Mouse (Mus musculus): ENCODE measurements around the gene Hist1h2bj.

Hist1h2bj gene

GRCm38 (mm10) chr13:22042568-22043502, at the start of gene Hist1h2bj, which contains the start of gene Hist1h2ag:
Gene Hist1h2bj (plus strand): TSS chr13:22043214.
Gene Hist1h2ag (minus strand): TSS chr13:22042944.
- peak; percentile 95 for DNase-seq (ENCODE audit: low read depth, low spot score)

DNA sequence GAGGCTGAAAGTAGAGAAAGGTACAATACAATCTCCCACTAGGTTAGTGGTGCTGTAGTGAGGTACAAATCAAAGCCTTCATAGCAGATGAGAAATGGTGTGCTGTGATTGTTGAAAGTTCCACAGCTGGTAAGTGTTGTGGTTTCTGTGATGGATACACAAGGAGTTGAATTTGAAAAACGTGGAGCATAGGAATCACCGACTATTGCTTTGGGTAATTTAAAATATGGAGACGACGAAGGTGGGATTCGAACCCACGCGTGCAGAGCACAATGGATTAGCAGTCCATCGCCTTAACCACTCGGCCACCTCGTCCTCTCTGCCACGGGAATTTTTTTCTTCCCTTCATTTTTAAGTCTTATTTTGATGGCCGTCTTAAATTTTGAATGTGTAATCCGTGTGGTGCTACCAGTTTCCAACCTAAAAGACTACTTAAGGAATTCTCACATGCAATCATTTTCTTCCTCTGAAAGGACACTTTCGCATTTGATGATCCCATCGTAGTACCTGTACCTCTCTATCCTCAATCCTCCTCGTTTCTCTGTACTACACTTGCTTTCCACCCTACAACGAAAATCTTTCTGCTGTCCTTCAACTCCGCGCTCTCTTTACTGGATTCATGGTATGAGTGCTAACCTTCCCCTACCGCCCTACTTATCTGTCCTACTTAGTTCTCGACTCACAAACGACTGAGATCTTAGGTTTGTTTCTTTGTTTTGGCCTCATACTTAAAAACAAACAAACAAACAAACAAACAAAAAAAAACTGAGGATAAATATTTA, 48.9 kb upstream of the Hist1h2bj start:
- no peak for DNase-seq (ENCODE audit: low read depth, low spot score)

GRCm38 (mm10) chr13:21994896-21995295, 48.1 kb upstream of the Hist1h2bj start:
- no peak for DNase-seq (ENCODE audit: low read depth, low spot score)

DNA sequence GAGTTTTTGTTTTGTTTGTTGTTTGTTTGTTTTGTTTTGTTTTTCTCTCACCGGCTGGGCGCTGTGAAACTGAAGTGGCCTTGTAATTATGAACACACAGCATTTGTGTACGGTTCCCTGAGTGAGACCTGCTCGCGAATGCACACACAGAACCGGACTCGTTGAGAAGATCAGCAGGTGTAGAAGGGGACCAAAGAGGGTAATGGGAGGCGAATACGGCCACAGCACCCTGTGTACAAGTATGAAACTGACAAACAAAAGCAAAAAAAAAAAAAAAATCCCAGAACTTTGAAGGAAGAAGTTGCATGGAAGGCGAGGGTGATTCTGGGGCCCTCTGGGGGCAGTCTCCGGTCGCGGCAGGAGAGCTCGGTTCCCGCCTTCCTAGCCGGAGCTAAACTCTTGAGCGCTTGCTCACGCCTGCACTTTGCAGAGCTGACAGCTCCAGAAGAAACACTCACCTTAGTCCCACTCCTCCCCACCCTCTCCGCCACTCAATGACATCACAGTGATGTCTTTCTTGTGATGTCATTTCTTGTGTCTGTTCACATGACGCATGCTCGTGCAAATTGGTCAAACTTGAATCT, 47.6 kb upstream of the Hist1h2bj start:
- DNase-seq (ENCODE audit: low read depth, low spot score), result no peak

DNA sequence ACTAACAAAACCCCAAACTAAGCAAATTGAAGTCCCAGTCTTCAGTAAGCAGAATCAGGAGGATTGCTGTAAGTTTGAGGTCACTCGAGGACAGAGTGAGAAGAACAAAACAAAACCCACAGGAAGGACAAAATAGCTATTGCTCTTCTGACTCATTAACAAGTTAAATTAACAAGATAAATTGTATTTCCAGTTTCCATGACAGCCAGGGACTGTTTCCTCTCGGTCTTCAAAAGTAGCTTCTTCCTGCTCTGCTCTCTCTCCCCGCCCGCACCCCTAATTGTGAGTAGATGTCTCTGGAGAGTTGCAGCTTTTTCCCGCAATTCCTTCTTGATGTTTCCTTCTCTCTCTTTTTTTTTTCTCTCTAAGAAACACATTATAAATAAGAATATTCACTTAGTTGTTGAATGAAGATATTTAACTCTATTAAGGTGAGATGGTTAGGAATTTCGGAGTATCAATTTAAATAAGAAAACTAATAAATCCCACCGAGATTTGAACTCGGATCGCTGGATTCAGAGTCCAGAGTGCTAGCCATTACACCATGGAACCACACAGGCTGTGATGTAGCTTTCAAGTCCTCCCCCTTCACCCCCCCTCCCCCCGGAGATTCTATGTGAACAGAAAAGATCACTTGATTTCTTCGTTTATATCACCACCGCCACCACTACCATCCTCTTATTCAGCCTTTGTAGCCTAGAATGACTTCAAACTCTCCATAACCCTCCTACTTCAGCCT, 46.7 kb upstream of the Hist1h2bj start:
- no peak for DNase-seq (ENCODE audit: low read depth, low spot score)

DNA sequence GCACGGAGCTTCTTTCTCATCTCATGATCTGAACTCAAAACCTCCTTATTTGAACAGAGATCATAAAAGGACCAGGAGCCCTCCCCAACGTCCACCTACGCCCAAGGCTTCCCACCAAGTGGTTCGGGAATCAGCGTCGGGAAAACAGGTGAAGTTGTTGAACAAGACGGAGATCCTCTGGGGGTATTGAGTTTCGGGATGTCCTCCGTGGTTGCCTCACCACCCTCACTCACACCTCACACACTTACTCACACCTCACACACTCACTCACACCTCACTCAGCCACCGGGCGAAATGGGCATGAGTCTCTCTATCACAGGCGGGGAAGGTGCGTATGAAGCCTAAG, 46.2 kb upstream of the Hist1h2bj start:
- no peak for DNase-seq (ENCODE audit: low read depth, low spot score)

- no peak for DNase-seq (ENCODE audit: low read depth, low spot score)
Measured at GRCm38 (mm10) chr13:21997201-21997820, 45.7 kb upstream of the Hist1h2bj start.

GRCm38 (mm10) chr13:21997821-21998220, 45.2 kb upstream of the Hist1h2bj start:
- DNase-seq (ENCODE audit: low read depth, low spot score), result no peak

GRCm38 (mm10) chr13:21998412-21998811, 44.6 kb upstream of the Hist1h2bj start:
- DNase-seq (ENCODE audit: low read depth, low spot score), result no peak

DNA sequence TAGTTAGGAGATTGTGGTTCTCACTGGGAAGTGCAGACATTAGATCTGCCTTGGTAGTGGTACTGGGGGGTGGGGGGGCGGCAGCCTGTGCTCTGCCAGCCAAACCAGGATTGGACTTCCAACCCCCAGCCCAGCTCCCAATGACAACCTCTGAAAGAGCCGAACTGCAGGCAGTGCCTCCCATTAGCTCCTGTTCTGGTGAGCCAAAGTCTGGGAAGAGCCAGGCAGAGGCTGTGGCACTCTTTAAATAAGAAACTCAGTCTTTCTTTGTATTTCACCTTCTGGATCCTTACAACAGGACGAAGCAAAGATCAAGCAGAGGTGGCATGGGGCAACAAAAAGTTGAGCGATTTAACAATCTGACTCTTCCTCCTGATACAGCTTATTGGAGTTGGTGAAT, 43.9 kb upstream of the Hist1h2bj start:
- DNase-seq (ENCODE audit: low read depth, low spot score), result no peak

DNA sequence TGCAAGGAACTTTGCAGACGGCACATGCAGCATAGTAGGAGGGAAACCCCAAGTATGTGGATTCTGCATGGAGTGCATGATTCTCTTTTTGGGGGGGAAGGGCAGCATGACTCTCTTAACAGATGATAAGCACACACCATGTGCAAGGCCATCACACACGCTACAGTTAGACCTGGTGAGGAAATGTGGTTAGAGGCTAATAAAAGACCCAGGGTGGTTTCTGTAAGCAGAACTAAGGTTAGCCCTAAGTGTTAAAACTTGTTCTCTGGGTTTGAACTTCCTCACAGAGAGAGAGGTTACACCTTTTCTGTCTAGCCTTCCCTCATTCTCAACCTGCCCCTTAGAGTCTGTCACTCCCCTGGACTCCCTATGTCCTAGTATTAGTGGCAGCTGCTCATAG, 41.7 kb upstream of the Hist1h2bj start:
- no peak for DNase-seq (ENCODE audit: low read depth, low spot score)

- DNase-seq (ENCODE audit: low read depth, low spot score), result no peak
Measured at GRCm38 (mm10) chr13:22001823-22002222, 41.2 kb upstream of the Hist1h2bj start.

DNA sequence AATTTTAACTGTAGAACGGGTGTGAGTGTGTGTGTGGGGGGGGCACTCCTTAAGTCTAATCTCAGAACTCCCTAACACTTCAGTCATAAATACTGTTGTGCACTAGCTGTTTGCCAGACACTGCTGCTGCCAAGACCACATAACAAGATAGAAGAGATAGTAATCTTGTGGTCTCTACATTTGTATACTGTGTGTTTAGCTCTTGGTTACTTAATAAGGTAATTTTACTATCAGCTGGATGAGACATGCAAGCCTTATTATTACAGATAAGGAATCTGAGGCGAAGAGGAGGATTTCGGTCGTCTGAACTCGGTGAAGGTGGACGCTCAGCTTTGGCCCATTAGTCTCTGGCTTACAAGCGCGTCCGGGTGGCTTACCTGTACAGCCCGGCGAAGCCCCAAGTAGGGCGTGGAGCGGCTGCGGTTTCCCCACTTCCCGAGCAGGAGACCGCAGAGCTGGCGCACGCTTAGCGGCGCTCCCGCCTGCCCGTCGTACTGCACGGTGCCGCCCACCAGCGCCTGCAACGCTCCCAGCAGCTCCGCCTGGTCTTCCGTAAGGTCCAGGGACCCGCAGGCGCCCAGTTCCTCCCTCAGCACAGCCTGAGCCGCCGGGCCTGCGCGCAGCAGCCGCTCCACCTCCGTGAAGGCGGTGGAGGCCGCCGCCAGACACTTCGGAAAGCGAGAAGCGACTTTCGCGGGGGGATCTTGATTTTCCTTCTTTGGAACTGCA, 37.2 kb upstream of the Hist1h2bj start:
- no peak for DNase-seq (ENCODE audit: low read depth, low spot score)

DNA sequence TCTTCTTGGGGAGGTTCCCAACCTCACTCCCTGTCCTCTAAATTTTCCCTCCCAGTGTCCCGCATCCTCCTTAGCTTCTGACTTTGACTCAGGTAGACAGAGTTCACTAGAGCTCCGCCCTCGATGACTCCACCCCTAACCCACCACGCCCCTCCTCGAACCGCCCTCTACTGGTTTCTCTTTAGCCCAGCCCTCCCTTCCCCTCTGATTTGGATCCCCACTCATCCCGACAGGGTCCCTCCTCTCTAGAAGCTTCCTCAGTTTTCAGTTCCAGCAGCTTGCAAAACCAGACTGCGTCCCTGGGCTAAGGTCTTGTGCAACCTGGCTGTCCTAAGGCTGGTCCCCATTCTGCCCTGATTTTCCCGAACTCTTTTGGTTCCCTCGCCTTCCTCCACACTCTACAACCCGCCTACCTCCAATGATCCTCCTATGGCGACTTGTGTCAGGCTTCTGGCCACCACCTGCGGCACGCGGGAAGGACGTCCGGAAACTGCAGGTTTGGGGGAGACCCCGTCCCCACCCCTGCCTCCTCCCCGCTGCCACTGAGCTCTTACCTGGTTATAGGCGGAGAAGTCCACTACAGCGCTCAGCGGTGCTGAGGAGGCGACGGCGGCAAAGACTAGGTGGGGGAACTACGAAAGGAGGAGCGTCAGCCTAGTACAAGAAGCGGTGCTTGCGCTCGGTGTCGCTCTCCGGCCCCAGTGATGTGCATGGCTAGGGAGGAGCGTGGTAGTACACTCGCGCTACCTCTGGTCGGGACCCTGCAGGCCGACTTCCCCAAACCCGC, 36.5 kb upstream of the Hist1h2bj start:
- no peak for DNase-seq (ENCODE audit: low read depth, low spot score)

- DNase-seq (ENCODE audit: low read depth, low spot score), result no peak
Measured at GRCm38 (mm10) chr13:22007121-22007510, 35.9 kb upstream of the Hist1h2bj start.

DNA sequence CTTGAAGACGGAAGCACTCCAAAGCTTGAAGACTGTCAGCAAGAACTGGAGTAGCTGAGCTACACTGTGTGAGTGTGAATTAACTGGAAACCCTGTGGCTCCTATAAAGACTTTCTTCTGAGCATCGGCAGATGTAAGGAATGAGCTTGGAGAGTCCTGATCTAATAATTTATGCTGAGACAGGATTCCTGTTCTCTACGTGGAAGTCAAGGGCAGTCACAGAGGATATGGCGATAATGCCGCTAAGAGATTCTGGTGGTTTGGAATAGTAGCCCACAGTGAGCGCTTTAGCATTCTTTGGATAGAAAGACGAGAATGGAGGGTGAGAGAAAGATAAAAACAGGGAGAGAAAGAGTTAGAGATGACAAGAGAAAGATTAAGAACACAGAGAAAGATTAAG, 35.1 kb upstream of the Hist1h2bj start:
- DNase-seq (ENCODE audit: low read depth, low spot score), result no peak

DNA sequence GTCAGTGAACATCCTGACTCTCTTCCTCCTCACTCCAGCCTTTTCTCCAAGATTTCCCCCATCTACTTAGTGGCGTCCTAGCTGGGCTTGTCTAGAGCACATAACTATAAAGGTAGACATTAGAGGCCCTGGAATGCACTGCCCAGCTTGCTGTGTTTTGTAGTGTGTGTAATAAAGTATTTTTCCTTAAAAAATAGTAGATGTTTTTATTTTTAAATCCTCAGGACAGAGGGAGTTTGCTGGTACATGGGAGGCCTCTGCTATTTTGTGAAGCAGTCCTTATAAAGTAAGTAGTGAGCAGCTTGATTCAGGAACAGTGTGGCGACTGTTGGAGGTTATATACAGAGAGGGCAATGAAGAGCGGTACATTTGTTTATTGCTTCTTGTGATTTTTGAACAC, 34.3 kb upstream of the Hist1h2bj start:
- DNase-seq (ENCODE audit: low read depth, low spot score), result no peak

DNA sequence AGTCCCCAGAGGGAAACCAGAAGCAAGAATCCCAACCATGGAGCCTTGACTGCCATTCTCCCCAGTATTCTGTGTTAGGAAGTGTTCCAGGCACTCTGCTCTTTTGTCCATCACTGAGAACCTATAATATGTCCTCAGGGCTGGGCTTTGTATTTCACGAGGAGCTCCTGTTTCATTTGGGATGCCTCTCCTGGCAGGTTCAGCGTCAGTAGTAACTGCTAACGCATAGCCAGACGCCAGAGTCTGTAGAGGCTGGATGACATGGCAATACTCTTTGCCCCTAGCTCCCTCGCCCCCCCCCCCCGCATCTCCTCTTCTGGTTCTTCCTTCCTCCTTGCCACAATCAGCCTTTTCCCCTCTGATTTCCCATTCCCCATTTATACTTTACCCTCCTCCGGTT, 33.4 kb upstream of the Hist1h2bj start, which contains the start of gene Prss16:
Prss16 (minus strand) TSS at position 101 of the 400 bp plus-strand sequence.
- DNase-seq (ENCODE audit: low read depth, low spot score), result no peak

- no peak for DNase-seq (ENCODE audit: low read depth, low spot score)
Measured at GRCm38 (mm10) chr13:22013716-22014115, 29.3 kb upstream of the Hist1h2bj start.
